Mouse (Mus musculus): ENCODE data around the gene Atp2b2.

Atp2b2 gene

DNA sequence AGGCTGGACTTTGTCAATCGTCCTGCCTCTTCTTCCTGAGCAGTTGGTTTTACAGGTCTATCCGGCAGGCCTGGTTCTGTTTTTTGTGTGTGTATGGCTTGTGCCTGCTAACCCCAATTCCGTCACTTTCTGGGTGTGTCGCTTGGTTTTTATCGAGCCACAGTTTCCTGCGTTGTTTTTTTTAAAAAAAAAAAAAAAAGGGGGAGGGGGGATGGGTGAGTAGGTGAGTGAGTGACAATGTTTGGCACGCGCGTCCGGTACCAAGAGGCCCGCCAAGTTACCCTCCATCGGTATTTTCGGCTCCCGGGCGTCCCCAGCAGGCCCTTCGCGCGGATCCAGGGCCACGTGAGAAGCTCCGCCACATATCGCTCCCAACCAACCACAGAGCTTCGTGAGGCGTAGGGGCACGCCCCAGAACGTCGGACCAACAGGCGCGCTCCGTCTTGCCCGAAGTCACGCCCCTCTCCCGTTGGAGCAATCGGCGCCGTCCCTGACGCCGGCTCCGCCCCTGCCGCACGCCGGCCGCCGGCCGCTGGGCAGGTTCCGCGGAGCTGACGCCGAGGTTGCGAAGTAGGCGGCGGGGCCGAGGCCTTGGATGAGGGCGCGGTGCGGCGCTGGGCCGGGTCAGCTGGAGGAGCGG is 345.7 kb downstream of the Atp2b2 start, which contains the start of gene Tatdn2:
Gene Tatdn2, plus strand, starts transcription at position 469 of the 640 bp plus-strand sequence.
- peak; percentile 99 for DNase-seq

DNA sequence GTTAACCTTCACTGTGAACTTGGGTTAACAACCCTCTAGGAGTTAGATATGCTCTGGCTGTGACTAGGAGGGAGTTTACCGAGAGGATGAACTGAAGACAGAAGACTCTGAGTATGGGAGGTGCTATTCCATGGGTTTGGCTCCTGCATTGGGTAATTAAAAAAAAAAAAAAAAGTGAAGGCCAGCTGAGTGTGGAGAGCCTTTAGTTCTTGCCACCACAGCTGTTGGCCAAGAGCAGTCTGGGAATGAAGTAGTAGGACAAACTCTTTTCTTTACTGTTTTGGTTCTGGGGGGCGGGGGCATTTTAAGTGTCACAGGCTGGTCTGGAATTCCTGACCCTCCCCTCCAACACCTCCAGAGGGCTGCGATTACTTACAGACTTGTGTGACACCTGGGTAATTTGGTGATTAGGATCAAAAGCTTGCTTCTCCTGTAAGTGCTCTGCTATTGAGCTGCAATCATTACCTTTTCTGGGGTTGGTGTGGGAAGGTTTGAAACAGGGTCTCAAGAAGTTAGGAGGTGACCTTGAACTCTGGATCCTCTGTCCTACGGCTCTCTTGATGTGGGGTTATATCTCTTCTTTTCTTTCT is 346.6 kb downstream of the Atp2b2 start:
- peak; percentile 14 for DNase-seq

DNA sequence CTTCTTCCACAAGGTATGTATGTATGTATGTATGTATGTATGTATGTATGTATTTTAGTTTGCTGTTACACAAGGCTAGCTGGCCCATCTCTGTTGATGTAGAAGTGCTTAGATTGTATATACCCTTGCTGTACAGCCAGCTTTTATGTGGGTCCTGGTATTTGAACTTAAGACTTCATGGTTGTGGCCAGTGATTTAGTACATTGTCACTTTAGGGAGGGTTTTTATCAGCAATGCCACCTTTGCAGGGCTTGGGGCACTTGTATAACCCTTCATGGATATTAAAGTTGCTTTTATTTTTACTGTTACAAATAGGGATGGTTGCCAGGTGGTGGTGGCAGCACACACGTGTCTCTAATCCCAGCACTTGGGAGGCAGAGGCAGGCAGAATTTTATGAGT is 347.2 kb downstream of the Atp2b2 start:
- no peak for DNase-seq

Data from kidney, adult 11 months (tissue).